Mouse (Mus musculus): ENCODE results near the gene Avpr1b.

- no peak for TF ChIP-seq GATA1 (IDR thresholded peaks at IDR 0.05; ENCODE audit: borderline replicate concordance, low read length)
- TF ChIP-seq FLI1 (IDR thresholded peaks at IDR 0.05; ENCODE audit: low read length) = no peak
Measured at GRCm38 (mm10) chr1:131555042-131555812, 43.8 kb upstream of the Avpr1b start.
